Mouse (Mus musculus) B cell, adult 2 months (primary cell): ENCODE results near the gene Mab21l1.

Experiments
- DNase-seq, 2 experiments: peaks; one replicate each; pipeline ENCODE4 v3.0.0; 2022

Mab21l1 gene

GRCm38 (mm10) chr3:55816638-55817375, 34.5 kb downstream of the Mab21l1 start:
- no peak for DNase-seq

DNA sequence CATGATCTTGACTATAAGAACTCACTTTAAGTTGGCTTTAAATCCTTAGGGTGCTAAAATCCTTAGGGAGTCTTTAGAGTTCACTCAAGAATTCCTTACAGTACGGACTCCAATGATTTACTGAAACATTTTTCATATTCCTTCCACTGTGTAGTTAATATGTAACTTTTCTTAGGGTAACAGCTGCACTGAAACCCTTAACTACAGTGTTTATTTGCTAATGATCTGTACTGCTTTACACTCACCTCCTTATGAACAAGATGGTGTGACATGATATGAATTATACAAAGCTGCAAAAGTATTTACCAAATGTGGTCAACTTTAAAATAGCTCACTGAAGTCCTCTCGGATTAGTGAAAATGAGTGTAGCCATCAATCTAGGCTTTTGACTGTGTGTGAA, 35.8 kb downstream of the Mab21l1 start:
- DNase-seq: no peak

- DNase-seq: no peak
Observed at GRCm38 (mm10) chr3:55819598-55819997, 37.3 kb downstream of the Mab21l1 start.

DNA sequence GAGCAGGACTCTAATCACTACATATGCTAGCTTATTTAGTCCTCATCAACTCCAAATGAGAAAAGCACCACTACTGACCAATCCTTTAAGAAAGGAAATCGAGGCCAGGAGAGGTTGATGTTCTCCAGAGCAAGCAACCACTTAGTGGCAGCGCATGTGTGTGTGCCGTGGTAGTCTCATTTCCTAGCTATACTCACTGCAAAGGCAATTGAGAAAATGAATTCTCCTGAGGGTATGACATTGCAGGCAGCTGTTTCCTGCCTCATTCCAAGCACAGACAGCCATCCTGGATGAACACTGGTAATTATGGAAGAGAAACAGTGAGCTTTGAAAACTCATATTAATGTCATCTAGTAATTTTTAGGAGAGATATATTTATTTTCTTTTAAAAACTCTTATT, 42.6 kb downstream of the Mab21l1 start:
- no peak for DNase-seq

GRCm38 (mm10) chr3:55828481-55829256, 46.4 kb downstream of the Mab21l1 start:
- DNase-seq: no peak

DNA sequence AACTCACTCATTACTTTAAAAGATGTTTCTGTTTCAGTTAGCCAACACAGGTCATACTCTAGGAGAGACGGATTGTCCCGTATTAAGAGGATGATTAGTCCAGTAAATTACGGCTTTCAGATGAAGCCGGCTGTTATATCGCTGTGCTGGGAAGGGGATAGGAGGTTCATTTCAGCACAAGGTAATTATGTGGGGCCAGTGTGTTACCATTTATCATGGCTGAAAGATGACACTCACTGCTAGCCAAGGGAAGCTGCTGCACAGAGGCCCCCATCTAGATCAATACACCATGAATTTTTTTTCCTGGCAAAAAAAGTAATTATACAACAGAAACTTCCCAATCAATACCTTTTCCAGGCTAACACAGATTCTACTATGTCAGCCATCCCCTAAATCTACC, 47.9 kb downstream of the Mab21l1 start:
- no peak for DNase-seq
